Mouse (Mus musculus) layer of hippocampus, postnatal 10 days (tissue): ENCODE measurements around the gene Stim1. TPM values are rescaled to one million over a fixed set of nuclear protein-coding genes. Genes with fewer than 3 reads are reported as not detected.
"Not testable (repeated sequence)": the region's sequence is repeated elsewhere in the genome, so short reads cannot be mapped to it uniquely, and the experiment has no call there.

ENCODE experiments used
- DNase-seq, 2 experiments: peaks; one replicate each; pipeline ENCODE4 v3.0.0; 2021; ENCODE audit warnings: low spot score in 2 of 2
- total RNA-seq, 2 experiments: library from RNA; stranded (reverse); gene quantifications; 2 replicates each; pipeline ENCODE4 v1.2.3; 2021

Stim1 gene
- total RNA-seq, 2 experiments from 2014 or later, result 56.7 to 66.1 TPM

- no peak for DNase-seq
These were observed 81.6 kb downstream of the Stim1 start for GRCm38 (mm10) chr7:102349236-102349635.

- DNase-seq, result no peak
These were observed 85.8 kb downstream of the Stim1 start for GRCm38 (mm10) chr7:102353420-102353819.

- no peak for DNase-seq
These were observed 90.5 kb downstream of the Stim1 start for GRCm38 (mm10) chr7:102358124-102358523.

- no peak for DNase-seq
These were observed 93.7 kb downstream of the Stim1 start for GRCm38 (mm10) chr7:102361297-102361696.

GRCm38 (mm10) chr7:102363853-102364252, 96.2 kb downstream of the Stim1 start:
- DNase-seq, result no peak

GRCm38 (mm10) chr7:102369661-102370060, 102.1 kb downstream of the Stim1 start:
- DNase-seq, result peak; percentile 74 to 78

- DNase-seq, result no peak
These were observed 102.9 kb downstream of the Stim1 start for GRCm38 (mm10) chr7:102370526-102370925.

GRCm38 (mm10) chr7:102373382-102374072, 105.9 kb downstream of the Stim1 start:
- DNase-seq, result no peak

GRCm38 (mm10) chr7:102383221-102383620, 115.6 kb downstream of the Stim1 start:
- no peak for DNase-seq

- DNase-seq, result no peak
These were observed 118.4 kb downstream of the Stim1 start for GRCm38 (mm10) chr7:102385973-102386372.

- DNase-seq, result no peak
These were observed 121.5 kb downstream of the Stim1 start for GRCm38 (mm10) chr7:102389082-102389481.

- no peak for DNase-seq
These were observed 126.3 kb downstream of the Stim1 start for GRCm38 (mm10) chr7:102393898-102394297.

GRCm38 (mm10) chr7:102395894-102396293, 128.3 kb downstream of the Stim1 start:
- no peak for DNase-seq

- DNase-seq, result no peak
These were observed 128.7 kb downstream of the Stim1 start for GRCm38 (mm10) chr7:102396331-102396730.

- no peak for DNase-seq
These were observed 131.7 kb downstream of the Stim1 start for GRCm38 (mm10) chr7:102399180-102399731.

GRCm38 (mm10) chr7:102404118-102404517, 136.5 kb downstream of the Stim1 start:
- DNase-seq, result no peak

- no peak for DNase-seq
These were observed 139.8 kb downstream of the Stim1 start for GRCm38 (mm10) chr7:102407440-102407839.

- not testable (repeated sequence) for DNase-seq
These were observed 147.7 kb downstream of the Stim1 start for GRCm38 (mm10) chr7:102415272-102415671.

GRCm38 (mm10) chr7:102415841-102416240, 148.2 kb downstream of the Stim1 start:
- no peak for DNase-seq

GRCm38 (mm10) chr7:102417398-102417797, 149.8 kb downstream of the Stim1 start:
- DNase-seq, result peak; percentile 33 to 53

- DNase-seq, result no peak
These were observed 154.4 kb downstream of the Stim1 start for GRCm38 (mm10) chr7:102422036-102422435.

GRCm38 (mm10) chr7:102425933-102426685, 158.5 kb downstream of the Stim1 start:
- no peak for DNase-seq
